Mouse (Mus musculus) skeletal muscle tissue, adult 2 months (tissue): ENCODE measurements around the gene Efna1.
A peak's percentile ranks its signal among the peaks of the same experiment; 100 is the strongest.

Experiments
- DNase-seq: peaks from one replicate; pipeline ENCODE4 v3.0.0-alpha.2; 2012; ENCODE audit warnings: low read depth, low spot score

Gene Efna1

DNA sequence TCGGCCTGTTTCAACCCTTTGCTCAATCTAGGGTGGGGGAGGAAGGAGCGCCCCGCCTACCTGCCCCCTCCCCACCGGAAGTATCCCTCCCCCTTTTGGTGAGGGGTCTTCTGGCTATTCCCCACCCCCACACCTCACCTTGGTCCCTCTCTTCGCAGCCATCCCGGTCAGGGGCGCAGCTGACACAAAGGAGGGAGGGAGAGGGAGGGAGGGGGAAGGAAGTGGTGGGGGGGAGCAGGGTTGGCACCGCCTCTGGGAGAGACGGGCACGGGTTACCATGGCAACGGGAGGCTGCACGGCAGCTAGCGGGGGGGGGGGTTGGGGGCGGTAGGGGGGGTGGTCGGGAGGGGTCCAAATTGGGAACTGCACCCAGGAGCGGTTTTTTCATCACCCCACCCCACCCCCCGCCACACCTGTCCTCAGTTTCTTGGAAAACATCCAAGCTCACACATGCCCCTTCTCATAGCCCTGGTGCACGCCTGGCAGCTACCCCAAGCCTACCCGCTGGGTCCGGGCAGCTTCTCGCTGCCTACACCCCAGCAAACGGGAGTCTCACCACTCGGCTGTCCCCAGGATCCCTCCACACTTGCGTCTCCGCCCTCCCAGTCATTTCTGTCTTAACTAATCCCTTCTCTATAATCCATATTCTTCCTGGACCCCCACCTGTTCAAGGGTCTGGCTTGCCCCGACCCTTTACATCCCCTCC lies 35.8 kb downstream of the Efna1 start:
- DNase-seq: no peak

DNA sequence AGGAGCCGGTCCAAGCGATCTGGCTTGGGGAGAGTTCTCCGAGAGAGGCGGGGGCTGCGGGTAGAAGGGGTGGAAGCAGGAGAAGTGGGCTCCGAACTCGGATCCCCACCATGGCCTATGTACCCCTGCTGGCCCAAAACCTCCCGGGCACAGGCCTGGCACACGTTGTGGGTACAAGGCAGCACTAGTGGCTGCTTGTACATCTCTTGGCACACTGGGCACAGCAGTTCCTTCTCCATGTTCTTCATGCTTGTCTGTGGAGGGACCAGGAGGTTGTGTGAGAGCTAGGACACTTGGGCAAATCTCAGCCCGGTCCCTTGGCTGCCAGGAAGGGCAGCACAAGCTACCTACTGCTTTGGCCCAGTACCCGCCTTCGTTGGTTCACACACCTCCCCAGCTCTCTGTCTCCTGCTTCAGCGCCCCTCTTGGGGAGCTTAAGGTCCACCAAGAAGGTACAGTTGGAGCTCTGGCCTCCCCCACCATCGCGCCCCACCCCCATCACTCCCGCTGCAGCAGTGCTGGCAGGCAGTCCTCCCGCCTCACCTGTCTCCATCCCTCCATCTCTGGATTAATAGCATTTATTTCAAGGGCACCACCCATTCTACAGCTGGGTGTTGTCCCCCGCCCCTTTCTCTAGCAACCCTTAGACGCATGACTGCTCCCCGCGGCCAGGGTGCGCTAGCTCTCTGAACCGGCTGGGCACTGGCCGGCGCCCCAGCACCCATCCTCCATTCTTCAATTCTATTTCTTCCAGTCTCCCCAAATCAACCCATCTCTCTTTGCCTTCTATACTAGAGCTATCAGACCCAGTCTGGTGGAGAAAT lies 36.6 kb downstream of the Efna1 start:
- DNase-seq: no peak

- DNase-seq: no peak
Observed at GRCm38 (mm10) chr3:89243609-89244008, 37.3 kb downstream of the Efna1 start.

DNA sequence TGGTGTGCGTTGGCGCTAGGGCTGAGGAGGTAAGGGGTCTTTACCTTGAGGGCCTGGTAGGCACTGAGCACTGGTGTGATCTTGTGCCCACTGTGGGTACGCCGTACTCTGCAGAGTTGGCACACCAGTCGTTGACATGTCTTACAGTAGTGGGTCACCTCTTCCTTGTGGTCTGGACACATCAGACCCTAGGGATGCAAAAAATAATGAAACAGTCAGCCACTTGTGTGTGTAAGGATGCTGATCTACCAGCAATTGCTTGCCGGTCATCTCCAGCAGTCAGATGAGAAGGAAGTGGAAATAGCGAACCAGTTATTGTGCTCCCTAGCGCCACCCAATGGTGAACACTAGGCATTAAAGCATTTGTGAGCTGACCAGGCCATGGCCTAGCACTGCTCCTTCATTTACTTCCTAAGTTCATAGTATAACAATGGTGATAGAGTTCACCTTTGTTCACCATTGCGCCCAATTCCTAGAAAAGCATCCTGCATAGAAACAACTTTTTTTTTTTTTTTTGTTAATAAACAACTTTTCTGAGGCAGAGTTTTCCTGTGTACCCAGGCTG lies 38.5 kb downstream of the Efna1 start:
- no peak for DNase-seq

- no peak for DNase-seq
Observed at GRCm38 (mm10) chr3:89238494-89238893, 42.4 kb downstream of the Efna1 start.

DNA sequence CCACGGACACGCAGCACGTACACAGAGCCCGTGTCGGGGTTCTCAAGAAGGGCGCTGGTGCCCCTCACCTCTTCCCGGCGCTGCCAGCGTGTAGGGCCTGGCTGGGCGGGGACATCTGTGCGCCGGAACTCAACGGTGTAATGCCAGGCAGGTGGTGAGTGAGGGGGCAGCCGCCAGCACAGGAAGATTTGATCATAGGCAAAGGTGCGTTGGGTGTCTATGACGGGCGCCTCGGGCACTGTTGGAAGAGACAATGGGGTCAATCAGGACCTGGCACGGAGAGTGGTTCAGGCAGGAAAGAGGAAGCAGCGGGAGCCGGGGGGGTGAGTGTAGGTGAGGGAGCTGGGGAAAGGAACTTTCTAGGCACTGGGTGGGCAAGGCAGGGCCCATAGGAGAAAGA lies 43.3 kb downstream of the Efna1 start:
- no peak for DNase-seq

DNA sequence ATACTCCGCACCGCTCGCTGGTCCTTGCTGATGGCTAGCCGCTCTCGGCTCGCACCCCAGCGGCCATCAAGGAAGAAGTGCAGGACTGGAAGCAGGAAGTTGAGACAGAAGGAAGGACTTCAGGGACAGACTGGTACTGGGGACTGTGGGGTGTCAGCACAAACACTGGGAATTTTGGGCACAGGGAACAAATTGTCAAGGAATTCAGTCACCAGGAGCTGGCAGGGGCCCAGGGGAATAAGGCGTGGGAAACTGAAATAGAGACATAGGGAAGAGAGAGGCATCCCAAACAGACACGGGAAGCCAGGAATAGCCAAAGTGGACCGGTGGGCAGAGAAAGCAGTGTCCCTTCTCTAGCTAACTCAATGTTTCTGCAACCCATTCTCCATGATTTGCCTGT lies 44.4 kb downstream of the Efna1 start:
- no peak for DNase-seq

- no peak for DNase-seq
Observed at GRCm38 (mm10) chr3:89233562-89234110, 47.3 kb downstream of the Efna1 start.

- no peak for DNase-seq
Observed at GRCm38 (mm10) chr3:89232614-89233013, 48.3 kb downstream of the Efna1 start.

- no peak for DNase-seq
Observed at GRCm38 (mm10) chr3:89231772-89232275, 49.1 kb downstream of the Efna1 start.

- DNase-seq: no peak
Observed at GRCm38 (mm10) chr3:89231345-89231744, 49.6 kb downstream of the Efna1 start.

GRCm38 (mm10) chr3:89230561-89230960 lies 50.4 kb downstream of the Efna1 start:
- no peak for DNase-seq

- no peak for DNase-seq
Observed at GRCm38 (mm10) chr3:89229276-89229675, 51.7 kb downstream of the Efna1 start.

- no peak for DNase-seq
Observed at GRCm38 (mm10) chr3:89228836-89229235, 52.1 kb downstream of the Efna1 start, which contains the start of gene Muc1. Gene Muc1, plus strand, starts transcription at chr3:89229057.

DNA sequence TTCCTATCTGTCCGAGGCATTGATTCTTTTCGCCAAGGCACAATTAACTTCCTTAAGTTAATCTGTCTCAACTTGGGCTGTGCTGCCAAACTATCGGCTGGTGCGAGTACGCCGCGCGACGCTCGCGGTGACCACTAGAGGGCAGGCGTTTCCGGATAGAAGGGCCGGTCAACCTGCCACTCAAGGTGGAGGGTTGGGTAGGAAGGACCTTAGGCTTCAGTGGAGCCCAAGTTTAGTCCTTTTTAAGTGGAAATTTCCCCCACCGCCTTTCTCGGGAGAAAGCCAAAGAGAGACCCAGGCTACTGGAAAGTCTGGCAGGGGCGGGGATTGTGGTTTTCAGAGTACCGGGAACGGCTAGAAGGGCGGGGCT lies 52.8 kb downstream of the Efna1 start:
- DNase-seq: peak; percentile 66

DNA sequence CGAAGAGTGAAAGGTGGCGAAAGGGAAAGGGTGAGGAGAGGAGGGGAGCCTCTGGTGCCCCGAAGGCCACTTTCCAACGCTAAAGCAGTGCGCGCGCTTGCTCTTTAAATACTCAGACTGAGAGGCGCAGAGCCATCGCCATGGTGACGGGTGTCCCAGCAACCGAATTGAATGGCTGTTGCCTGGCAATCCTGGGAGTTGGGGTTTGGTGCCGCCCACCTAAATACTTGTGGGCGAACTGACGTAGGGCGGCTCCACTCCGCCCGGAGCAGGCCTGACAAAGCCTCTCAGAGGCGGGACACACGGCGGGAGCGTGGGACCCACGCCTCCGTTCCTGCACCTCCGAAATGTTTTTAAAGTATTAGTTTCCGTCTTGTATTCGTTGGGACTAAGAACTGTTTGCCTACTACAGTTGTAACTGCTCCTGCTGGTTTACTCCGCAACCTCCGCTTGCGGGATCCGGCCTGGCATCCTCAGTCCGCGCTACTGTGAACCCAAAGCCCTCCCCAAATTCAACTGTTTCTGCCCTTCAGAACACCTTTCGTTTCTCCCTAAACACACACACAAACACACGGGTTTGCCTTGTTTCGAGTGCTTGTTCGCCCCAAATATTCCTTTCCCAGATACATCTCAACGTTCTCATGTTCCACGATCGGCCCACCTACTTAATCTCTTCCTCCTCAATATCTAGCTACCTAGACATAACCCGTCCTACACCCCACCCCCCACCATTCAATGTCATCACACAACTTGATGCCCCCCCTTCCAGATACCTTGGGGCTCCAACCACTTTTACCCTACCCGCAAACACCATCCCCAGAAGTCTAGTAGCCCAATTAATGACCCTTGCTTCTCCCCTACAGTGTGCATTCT lies 53.4 kb downstream of the Efna1 start:
- peak; percentile 53 for DNase-seq

DNA sequence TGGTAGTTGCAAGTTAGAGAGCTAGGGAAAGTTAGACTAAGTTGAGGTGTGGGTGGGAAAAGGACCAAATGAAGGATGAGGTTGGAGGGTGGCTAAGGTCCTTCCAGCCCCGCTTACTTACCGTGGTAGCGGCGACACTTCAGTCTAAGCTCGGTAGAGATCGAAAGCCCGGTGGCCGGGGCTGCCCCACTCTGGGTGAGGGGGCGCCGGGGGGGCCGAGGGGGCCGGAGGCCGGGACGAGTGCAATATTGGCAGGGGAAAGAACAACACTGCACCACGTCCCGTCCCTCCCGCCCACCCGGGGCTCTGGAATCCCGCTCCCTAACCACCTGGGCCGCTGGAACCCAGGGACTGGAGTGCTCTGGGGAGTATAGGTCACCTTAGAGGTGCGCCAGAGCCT lies 54.0 kb downstream of the Efna1 start, which contains the start of gene Mtx1:
Gene Mtx1 (minus strand): TSS at position 189 of the 400 bp plus-strand sequence.
- DNase-seq: no peak

DNA sequence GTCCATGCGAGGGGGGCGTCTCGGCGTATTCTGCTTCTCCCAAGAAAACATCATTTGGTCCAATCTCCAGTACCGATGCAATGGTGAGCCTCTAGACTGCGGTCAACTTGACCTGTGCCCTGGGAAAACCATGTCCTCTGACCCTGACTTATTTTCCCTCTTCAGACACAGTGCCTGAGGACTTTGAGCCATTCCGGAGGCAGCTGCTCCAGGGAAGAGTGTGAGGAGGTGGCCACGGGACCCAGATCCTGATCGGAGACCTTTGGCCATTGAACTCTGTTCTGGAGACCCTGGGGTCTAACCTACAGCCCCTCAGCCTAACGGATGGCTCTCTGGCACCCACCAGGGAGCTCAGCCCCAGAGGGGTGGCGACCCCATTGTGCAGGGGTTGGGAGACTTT lies 54.6 kb downstream of the Efna1 start:
- DNase-seq: no peak

GRCm38 (mm10) chr3:89225918-89226317 lies 55.0 kb downstream of the Efna1 start:
- no peak for DNase-seq

GRCm38 (mm10) chr3:89225321-89225815 lies 55.6 kb downstream of the Efna1 start:
- DNase-seq: no peak

DNA sequence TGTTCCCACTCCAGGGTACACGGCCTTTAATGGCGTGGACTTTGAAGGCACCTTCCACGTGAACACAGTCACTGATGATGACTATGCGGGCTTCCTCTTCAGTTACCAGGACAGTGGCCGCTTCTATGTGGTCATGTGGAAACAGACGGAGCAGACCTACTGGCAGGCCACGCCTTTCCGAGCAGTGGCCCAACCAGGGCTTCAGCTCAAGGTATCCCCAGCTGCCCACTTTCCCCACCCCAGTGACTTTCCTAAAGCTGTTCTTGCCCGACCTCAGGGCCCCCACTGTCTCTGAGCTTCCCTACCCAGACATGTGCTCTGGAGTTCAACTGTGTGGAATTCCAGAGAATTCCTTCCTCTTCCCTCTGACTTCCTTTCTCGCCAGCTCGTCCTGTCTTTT lies 56.1 kb downstream of the Efna1 start:
- no peak for DNase-seq
